Mouse (Mus musculus): ENCODE data around the gene Igsf11. TPM values are rescaled to one million over a fixed set of nuclear protein-coding genes. Genes with fewer than 3 reads are reported as not detected.

Igsf11 gene
- total RNA-seq (2021) = 10 to 100 TPM; 17.1 to 23.9 TPM
- long read RNA-seq, experiment 1, transcript Igsf11-201 (7 exons, 3,443 nt) = major isoform, 7 of 13 reads
- long read RNA-seq, experiment 1, partial matches to known transcripts = 2 of 13 reads
- long read RNA-seq, experiment 1, other reads (novel, unspliced or antisense) = 4 of 13 reads
- long read RNA-seq, experiment 2, transcript Igsf11-201 (7 exons, 3,443 nt) = major isoform, 14 of 17 reads
- long read RNA-seq, experiment 2, partial matches to known transcripts = 0 of 17 reads
- long read RNA-seq, experiment 2, other reads (novel, unspliced or antisense) = 3 of 17 reads

- DNase-seq = no peak
Measured at GRCm38 (mm10) chr16:38892371-38892770, at the start of gene Igsf11. TSS of gene Igsf11 (plus strand) at chr16:38892671.

- DNase-seq = peak; percentile 19
Measured at GRCm38 (mm10) chr16:38858120-38858749, 34.2 kb upstream of the Igsf11 start.

- DNase-seq = no peak
Measured at GRCm38 (mm10) chr16:38860548-38860947, 31.9 kb upstream of the Igsf11 start.

- DNase-seq = no peak
Measured at GRCm38 (mm10) chr16:38864358-38864757, 28.1 kb upstream of the Igsf11 start.

- no peak for DNase-seq
Measured at GRCm38 (mm10) chr16:38873231-38873630, 19.2 kb upstream of the Igsf11 start.

GRCm38 (mm10) chr16:38874481-38874880 is 18.0 kb upstream of the Igsf11 start:
- DNase-seq = no peak

GRCm38 (mm10) chr16:38898816-38899425 is 6.5 kb downstream of the Igsf11 start:
- no peak for DNase-seq

- DNase-seq = no peak
Measured at GRCm38 (mm10) chr16:38900024-38900423, 7.6 kb downstream of the Igsf11 start.

GRCm38 (mm10) chr16:38902111-38902778 is 9.8 kb downstream of the Igsf11 start:
- peak; percentile 96 for DNase-seq

GRCm38 (mm10) chr16:38903020-38903419 is 10.5 kb downstream of the Igsf11 start:
- no peak for DNase-seq

- no peak for DNase-seq
Measured at GRCm38 (mm10) chr16:38904202-38904601, 11.7 kb downstream of the Igsf11 start.

- no peak for DNase-seq
Measured at GRCm38 (mm10) chr16:38905911-38906310, 13.4 kb downstream of the Igsf11 start.

GRCm38 (mm10) chr16:38908304-38908703 is 15.8 kb downstream of the Igsf11 start:
- no peak for DNase-seq

- peak; percentile 62 for DNase-seq
Measured at GRCm38 (mm10) chr16:38909506-38909905, 17.0 kb downstream of the Igsf11 start.

GRCm38 (mm10) chr16:38910088-38910487 is 17.6 kb downstream of the Igsf11 start:
- no peak for DNase-seq

- peak; percentile 50 for DNase-seq
Measured at GRCm38 (mm10) chr16:38915451-38915850, 23.0 kb downstream of the Igsf11 start.

- no peak for DNase-seq
Measured at GRCm38 (mm10) chr16:38916053-38916786, 23.7 kb downstream of the Igsf11 start.

GRCm38 (mm10) chr16:38916885-38917284 is 24.4 kb downstream of the Igsf11 start:
- DNase-seq = no peak

GRCm38 (mm10) chr16:38918121-38918520 is 25.6 kb downstream of the Igsf11 start:
- DNase-seq = no peak

- no peak for DNase-seq
Measured at GRCm38 (mm10) chr16:38920488-38920887, 28.0 kb downstream of the Igsf11 start.

GRCm38 (mm10) chr16:38924940-38925339 is 32.5 kb downstream of the Igsf11 start:
- no peak for DNase-seq

- DNase-seq = no peak
Measured at GRCm38 (mm10) chr16:38928760-38929159, 36.3 kb downstream of the Igsf11 start.
